Mouse (Mus musculus) liver, embryonic 16.5 days (tissue): ENCODE results near the gene Pfkp. TPM values are rescaled to one million over a fixed set of nuclear protein-coding genes. Genes with fewer than 3 reads are reported as not detected.

Experiments used
- ATAC-seq: fragments of 200-750 bp; cut with Nextera tagmentation; 2 replicates; pipeline ENCODE4 v1.8.0; 2017; ENCODE audit warnings: low read depth, mild to moderate bottlenecking, moderate number of reproducible peaks, moderate library complexity
- H3K27ac ChIP-seq: fragments of 300-500 bp; sonication (generic); 2 replicates; pipeline ENCODE4 v1.5.1; 2014; ENCODE audit warnings: mild to moderate bottlenecking, low read length
- H3K27me3 ChIP-seq: fragments of 300-500 bp; sonication (generic); 2 replicates; pipeline ENCODE4 v1.6.1; 2014; ENCODE audit warnings: low read depth, low read length, mixed read lengths; ENCODE audit not compliant: control insufficient read depth, insufficient read depth
- H3K36me3 ChIP-seq: fragments of 300-500 bp; sonication (generic); 2 replicates; pipeline ENCODE4 v1.6.1; 2014; ENCODE audit warnings: mild to moderate bottlenecking; ENCODE audit not compliant: control insufficient read depth, insufficient read depth
- H3K4me1 ChIP-seq: fragments of 300-500 bp; sonication (generic); 2 replicates; pipeline ENCODE4 v1.6.1; 2014; ENCODE audit warnings: low read depth, low read length, mixed read lengths; ENCODE audit not compliant: control insufficient read depth
- H3K4me2 ChIP-seq: fragments of 300-500 bp; sonication (generic); 2 replicates; pipeline ENCODE4 v1.6.1; 2014; ENCODE audit warnings: low read depth, low read length, mixed read lengths
- H3K4me3 ChIP-seq: fragments of 300-500 bp; sonication (generic); 2 replicates; pipeline ENCODE4 v1.5.1; 2014; ENCODE audit warnings: low read depth, mild to moderate bottlenecking, low read length
- H3K9ac ChIP-seq: fragments of 300-500 bp; sonication (generic); 2 replicates; pipeline ENCODE4 v1.6.1; 2014; ENCODE audit warnings: low read depth, low read length
- H3K9me3 ChIP-seq: fragments of 300-500 bp; sonication (generic); replicated peaks from 2 replicates; pipeline ENCODE4 v1.6.1; 2016; ENCODE audit warnings: low read length; ENCODE audit not compliant: control insufficient read depth
- WGBS: fragments of 180-500 bp; shearing (Covaris S2); extraction: QIAGEN DNeasy Blood & Tissue Kit; methylation state at CpG from one replicate; pipeline ENCODE4 v1.1.7; 2014; ENCODE audit not compliant: insufficient replicate concordance; 5-methylcytosine and 5-hydroxymethylcytosine counted together
- polyA plus RNA-seq: library from polyadenylated mRNA; unstranded; fragments of >200 nt; fragmentation: Nextera tagmentation; extraction: Ambion mirVana; gene quantifications from 2 replicates; pipeline ENCODE4 v1.2.1, GENCODE M21; 2015

Gene Pfkp
- polyA plus RNA-seq, 1 experiment from 2014 or later = 5.6 TPM

- 78% methylated on average over 7 of the region's 7 CpGs for WGBS
- Histone ChIP-seq H3K27ac (no peak overlapping the region), H3K36me3 (peaks cover 78% of the 10 kb centered on the region)
Observed at GRCm38 (mm10) chr13:6557771-6558170, 90.8 kb downstream of the Pfkp start.

GRCm38 (mm10) chr13:6555656-6556055, 92.9 kb downstream of the Pfkp start:
- Histone ChIP-seq H3K4me1 (peaks cover 4% of the 10 kb centered on the region; the same call in 1 of the 2 replicates), H3K36me3 (peaks cover 79% of the 10 kb centered on the region), H3K4me3 (no peak overlapping the region), H3K9ac (no peak overlapping the region), H3K27me3 (no peaks in the 10 kb centered on the region), H3K27ac (no peak overlapping the region), H3K4me2 (no peak overlapping the region), H3K9me3 (no peaks in the 10 kb centered on the region)
- ATAC-seq = no peak
- WGBS = 94% methylated on average over 11 of the region's 11 CpGs

More at GRCm38 (mm10) chr13:6557771-6558170, 90.8 kb downstream of the Pfkp start:
- H3K9ac ChIP-seq = no peak overlapping the region
- no peak overlapping the region for H3K4me2 ChIP-seq
- no peak overlapping the region for H3K4me3 ChIP-seq
- H3K9me3 ChIP-seq = no peaks in the 10 kb centered on the region
- no peaks in the 10 kb centered on the region for H3K27me3 ChIP-seq
- ATAC-seq = no peak
- no peaks in the 10 kb centered on the region for H3K4me1 ChIP-seq

GRCm38 (mm10) chr13:6553708-6554107, 94.9 kb downstream of the Pfkp start:
- no peaks in the 10 kb centered on the region for H3K27me3 ChIP-seq
- H3K27ac ChIP-seq = no peak overlapping the region
- ATAC-seq = no peak
- 69% methylated on average over 2 of the region's 2 CpGs for WGBS
- H3K9ac ChIP-seq = no peak overlapping the region
- H3K4me1 ChIP-seq = peaks cover 11% of the 10 kb centered on the region; the same call in 1 of the 2 replicates
- H3K4me3 ChIP-seq = no peak overlapping the region
- H3K36me3 ChIP-seq = peaks cover 70% of the 10 kb centered on the region
- no peaks in the 10 kb centered on the region for H3K9me3 ChIP-seq
- H3K4me2 ChIP-seq = no peak overlapping the region

- WGBS = 43% methylated on average over 6 of the region's 6 CpGs
- no peak for ATAC-seq
Observed at GRCm38 (mm10) chr13:6535287-6535932, 113.2 kb downstream of the Pfkp start.

GRCm38 (mm10) chr13:6532683-6533082, 115.9 kb downstream of the Pfkp start:
- Histone ChIP-seq H3K9ac (no peak overlapping the region), H3K4me1 (no peaks in the 10 kb centered on the region), H3K36me3 (no peaks in the 10 kb centered on the region), H3K27ac (no peak overlapping the region), H3K27me3 (no peaks in the 10 kb centered on the region), H3K9me3 (no peaks in the 10 kb centered on the region), H3K4me2 (no peak overlapping the region), H3K4me3 (no peak overlapping the region)
- ATAC-seq = no peak
- WGBS = 38% methylated on average over 1 of the region's 1 CpGs

More at GRCm38 (mm10) chr13:6535287-6535932, 113.2 kb downstream of the Pfkp start:
- Histone ChIP-seq H3K4me1 (no peaks in the 10 kb centered on the region), H3K9ac (no peak overlapping the region), H3K36me3 (no peaks in the 10 kb centered on the region), H3K27ac (no peak overlapping the region), H3K27me3 (no peaks in the 10 kb centered on the region), H3K4me3 (no peak overlapping the region), H3K9me3 (no peaks in the 10 kb centered on the region), H3K4me2 (no peak overlapping the region)

Other genes with a start within 250 kb of the Pfkp start
- gene Pitrm1, start 100.6 kb downstream of the Pfkp start, polyA plus RNA-seq = 85.9 and 86.3 TPM in 2 replicates